Mouse (Mus musculus) heart, embryonic 16.5 days (tissue): Measurements from ENCODE around the gene Wdpcp. TPM values are rescaled to one million over a fixed set of nuclear protein-coding genes. Genes with fewer than 3 reads are reported as not detected.

Experiments
- ATAC-seq: fragments of 200-750 bp; cut with Nextera tagmentation; replicated peaks from 2 replicates; pipeline ENCODE4 v1.8.0; 2017; ENCODE audit warnings: moderate number of reproducible peaks; ENCODE audit not compliant: insufficient read depth, low FRiP score; ENCODE audit errors: extremely low read depth
- H3K27ac ChIP-seq: fragments of 300-500 bp; sonication (generic); 2 replicates; pipeline ENCODE4 v1.5.1; 2014; ENCODE audit warnings: mild to moderate bottlenecking, low read length, control low read depth, moderate library complexity
- H3K27me3 ChIP-seq: fragments of 300-500 bp; sonication (generic); 2 replicates; pipeline ENCODE4 v1.6.1; 2014; ENCODE audit warnings: low read length, mixed read lengths; ENCODE audit not compliant: control insufficient read depth, insufficient read depth
- H3K36me3 ChIP-seq: fragments of 300-500 bp; sonication (generic); 2 replicates; pipeline ENCODE4 v1.6.1; 2014; ENCODE audit not compliant: control insufficient read depth, insufficient read depth
- H3K4me1 ChIP-seq: fragments of 300-500 bp; sonication (generic); 2 replicates; pipeline ENCODE4 v1.6.1; 2014; ENCODE audit warnings: low read length, mixed read lengths; ENCODE audit not compliant: control insufficient read depth, insufficient read depth
- H3K4me2 ChIP-seq: fragments of 300-500 bp; sonication (generic); 2 replicates; pipeline ENCODE4 v1.6.1; 2014; ENCODE audit warnings: low read depth, mild to moderate bottlenecking, control low read depth, low read length
- H3K4me3 ChIP-seq: fragments of 300-500 bp; sonication (generic); 2 replicates; pipeline ENCODE4 v1.5.1; 2014; ENCODE audit warnings: mild to moderate bottlenecking, control low read depth, low read length
- H3K9ac ChIP-seq: fragments of 300-500 bp; sonication (generic); 2 replicates; pipeline ENCODE4 v1.6.1; 2014; ENCODE audit warnings: low read length, control low read depth
- H3K9me3 ChIP-seq: fragments of 300-500 bp; sonication (generic); replicated peaks from 2 replicates; pipeline ENCODE4 v1.6.1; 2016; ENCODE audit warnings: low read length; ENCODE audit not compliant: control insufficient read depth
- WGBS: fragments of 180-500 bp; shearing (Covaris S2); extraction: QIAGEN DNeasy Blood & Tissue Kit; methylation state at CpG from one replicate; pipeline ENCODE4 v1.1.7; 2014; 5-methylcytosine and 5-hydroxymethylcytosine counted together
- polyA plus RNA-seq: library from polyadenylated mRNA; unstranded; fragments of >200 nt; fragmentation: Nextera tagmentation; extraction: Ambion mirVana; gene quantifications from 2 replicates; pipeline ENCODE4 v1.2.1, GENCODE M21; 2015

Gene Wdpcp
- polyA plus RNA-seq, 1 experiment from 2014 or later = 7.4 TPM

DNA sequence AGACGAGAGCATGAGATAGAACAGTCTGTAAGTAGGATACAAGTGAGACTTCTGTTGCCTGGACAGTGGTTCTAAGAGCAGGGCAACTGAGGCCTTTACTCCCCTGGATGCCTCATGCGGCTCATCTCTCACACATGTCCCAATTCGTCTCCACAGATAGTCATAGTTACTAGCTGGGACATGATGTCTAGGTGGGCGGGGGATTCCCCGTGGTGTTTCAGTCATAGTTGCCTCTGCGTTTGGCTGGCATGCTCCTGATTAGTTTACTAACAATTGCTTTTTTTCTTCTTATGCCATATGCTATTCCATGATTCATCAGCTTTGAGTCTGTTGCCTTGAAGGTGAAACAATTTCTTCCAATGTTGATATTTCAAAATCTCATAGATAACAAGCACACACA, 116.4 kb downstream of the Wdpcp start:
- no peak overlapping the region for H3K4me3 ChIP-seq
- WGBS = 80% methylated on average over 6 of the region's 6 CpGs
- H3K27ac ChIP-seq = no peak overlapping the region
- H3K4me1 ChIP-seq = no peaks in the 10 kb centered on the region
- H3K27me3 ChIP-seq = no peaks in the 10 kb centered on the region
- H3K36me3 ChIP-seq = no peaks in the 10 kb centered on the region
- H3K9ac ChIP-seq = no peak overlapping the region
- no peaks in the 10 kb centered on the region for H3K9me3 ChIP-seq
- ATAC-seq = no peak
- H3K4me2 ChIP-seq = no peak overlapping the region

- Histone ChIP-seq H3K4me1 (no peaks in the 10 kb centered on the region), H3K36me3 (no peaks in the 10 kb centered on the region), H3K9ac (no peak overlapping the region), H3K9me3 (no peaks in the 10 kb centered on the region), H3K4me3 (no peak overlapping the region), H3K27me3 (no peaks in the 10 kb centered on the region), H3K4me2 (no peak overlapping the region), H3K27ac (no peak overlapping the region)
- 70% methylated on average over 2 of the region's 2 CpGs for WGBS
- ATAC-seq = no peak
Observed at GRCm38 (mm10) chr11:21690730-21691129, 118.7 kb downstream of the Wdpcp start.

DNA sequence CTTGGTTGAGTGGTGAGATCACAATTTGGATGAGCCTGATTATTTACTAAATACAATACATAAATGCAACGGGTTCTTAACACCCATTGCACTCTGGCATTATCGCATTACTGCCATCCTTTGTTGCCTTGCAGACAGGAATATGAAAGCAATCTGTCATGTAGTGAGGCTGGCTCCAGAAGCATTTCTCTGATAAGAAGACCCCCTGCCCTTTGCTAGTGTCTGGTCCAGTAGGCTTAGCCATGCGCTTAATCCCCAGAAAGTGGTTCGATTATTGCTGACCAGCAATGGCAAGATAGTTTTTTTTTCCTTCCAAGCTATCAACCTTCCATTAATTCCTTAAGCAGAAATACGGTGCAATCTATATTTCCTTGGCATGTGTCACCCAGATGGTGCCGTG, 122.1 kb downstream of the Wdpcp start:
- WGBS = 65% methylated on average over 6 of the region's 6 CpGs
- Histone ChIP-seq H3K4me1 (no peaks in the 10 kb centered on the region), H3K9ac (no peak overlapping the region)

GRCm38 (mm10) chr11:21697642-21698041, 125.6 kb downstream of the Wdpcp start:
- 82% methylated on average over 3 of the region's 3 CpGs for WGBS
- Histone ChIP-seq H3K4me2 (no peak overlapping the region), H3K4me1 (no peaks in the 10 kb centered on the region), H3K9me3 (no peaks in the 10 kb centered on the region), H3K4me3 (no peak overlapping the region), H3K9ac (no peak overlapping the region), H3K27me3 (no peaks in the 10 kb centered on the region), H3K27ac (no peak overlapping the region), H3K36me3 (no peaks in the 10 kb centered on the region)
- ATAC-seq = no peak

More for the DNA sequence above, 122.1 kb downstream of the Wdpcp start:
- no peak overlapping the region for H3K4me3 ChIP-seq
- H3K4me2 ChIP-seq = no peak overlapping the region
- H3K27me3 ChIP-seq = no peaks in the 10 kb centered on the region
- no peak overlapping the region for H3K27ac ChIP-seq
- no peaks in the 10 kb centered on the region for H3K9me3 ChIP-seq
- no peak for ATAC-seq
- no peaks in the 10 kb centered on the region for H3K36me3 ChIP-seq

DNA sequence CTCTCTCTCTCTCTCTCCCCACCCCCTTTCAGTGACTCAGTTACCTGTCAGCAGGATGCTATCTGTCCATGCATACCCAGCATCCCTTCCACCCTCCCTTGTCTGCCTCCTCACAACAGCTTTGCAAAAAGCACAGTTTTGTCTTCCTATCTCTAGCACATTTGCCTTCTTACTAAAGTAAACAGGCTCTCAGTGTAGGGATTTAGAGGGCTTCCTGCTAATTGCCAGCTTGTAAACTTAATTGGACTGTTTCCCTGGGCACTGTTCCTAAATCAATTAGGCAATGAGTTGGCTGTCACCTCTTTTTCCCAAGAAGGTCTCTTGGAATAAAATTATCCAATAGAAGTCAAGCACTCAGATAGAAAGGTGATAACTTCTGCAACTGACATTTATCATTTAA, 141.5 kb downstream of the Wdpcp start:
- no peak for ATAC-seq
- no peaks in the 10 kb centered on the region for H3K4me1 ChIP-seq
- no peak overlapping the region for H3K4me2 ChIP-seq
- peaks cover 4% of the 10 kb centered on the region; the same call in 1 of the 2 replicates for H3K36me3 ChIP-seq
- H3K9me3 ChIP-seq = 0 out of 2 replicates have a peak, but pooled peaks cover 3% of the 10 kb centered on the region
- H3K27ac ChIP-seq = no peak overlapping the region
- H3K9ac ChIP-seq = no peak overlapping the region
- H3K27me3 ChIP-seq = no peaks in the 10 kb centered on the region
- no peak overlapping the region for H3K4me3 ChIP-seq

GRCm38 (mm10) chr11:21714065-21714464, 142.0 kb downstream of the Wdpcp start:
- H3K4me3 ChIP-seq = no peak overlapping the region
- ATAC-seq = no peak
- WGBS = 93% methylated on average over 1 of the region's 1 CpGs
- no peak overlapping the region for H3K27ac ChIP-seq
- H3K36me3 ChIP-seq = peaks cover 4% of the 10 kb centered on the region; the same call in 1 of the 2 replicates
- H3K4me1 ChIP-seq = no peaks in the 10 kb centered on the region
- no peak overlapping the region for H3K4me2 ChIP-seq
- H3K27me3 ChIP-seq = no peaks in the 10 kb centered on the region
- no peak overlapping the region for H3K9ac ChIP-seq
- H3K9me3 ChIP-seq = 0 out of 2 replicates have a peak, but pooled peaks cover 3% of the 10 kb centered on the region

DNA sequence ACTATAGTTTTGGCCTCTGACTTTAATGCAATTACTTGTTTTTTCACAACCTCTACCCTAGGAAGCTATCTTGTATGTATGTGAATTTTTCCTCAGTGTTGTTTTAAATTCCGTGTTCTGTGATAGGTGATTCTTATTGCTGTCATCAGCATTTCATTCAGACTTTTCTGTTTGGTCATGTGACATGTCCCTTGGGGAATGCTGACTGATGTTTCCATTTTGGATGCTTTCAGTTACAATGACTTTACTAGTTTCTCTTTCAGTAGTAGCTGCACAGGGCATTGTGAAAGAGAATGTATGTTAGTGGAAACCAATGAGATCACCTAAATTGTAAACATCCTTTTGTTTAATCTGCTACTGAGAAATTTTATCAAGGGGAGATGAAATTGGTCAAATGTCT, 154.3 kb downstream of the Wdpcp start:
- no peak overlapping the region for H3K9ac ChIP-seq
- H3K4me2 ChIP-seq = no peak overlapping the region
- 36% methylated on average over 1 of the region's 1 CpGs for WGBS
- no peak overlapping the region for H3K4me3 ChIP-seq
- no peak for ATAC-seq
- no peaks in the 10 kb centered on the region for H3K36me3 ChIP-seq
- H3K4me1 ChIP-seq = no peaks in the 10 kb centered on the region
- no peak overlapping the region for H3K27ac ChIP-seq
- no peaks in the 10 kb centered on the region for H3K27me3 ChIP-seq
- H3K9me3 ChIP-seq = no peaks in the 10 kb centered on the region

DNA sequence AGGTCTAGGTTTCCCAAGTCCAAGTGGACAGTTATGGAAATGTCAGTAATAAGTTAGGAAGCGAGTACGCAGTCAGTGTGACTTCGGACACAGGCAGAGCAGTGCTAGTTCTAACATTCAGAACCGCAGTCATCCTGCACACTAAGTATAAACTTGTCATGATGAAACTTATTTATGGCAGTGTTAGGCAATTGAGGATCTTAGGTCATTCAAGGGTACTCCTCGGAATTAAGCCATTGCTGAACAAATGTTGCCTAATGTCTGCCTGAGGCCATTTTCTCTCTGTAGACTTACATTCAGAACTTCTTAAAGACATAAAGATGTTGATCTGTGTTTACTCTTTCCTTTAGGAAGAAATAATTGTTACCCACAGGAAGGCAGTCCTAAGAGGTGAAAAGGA, 157.0 kb downstream of the Wdpcp start:
- Histone ChIP-seq H3K27me3 (no peaks in the 10 kb centered on the region), H3K4me3 (no peak overlapping the region), H3K9ac (no peak overlapping the region), H3K9me3 (no peaks in the 10 kb centered on the region), H3K27ac (no peak overlapping the region), H3K36me3 (no peaks in the 10 kb centered on the region), H3K4me2 (no peak overlapping the region), H3K4me1 (no peaks in the 10 kb centered on the region)
- no peak for ATAC-seq
- WGBS = 87% methylated on average over 5 of the region's 5 CpGs

DNA sequence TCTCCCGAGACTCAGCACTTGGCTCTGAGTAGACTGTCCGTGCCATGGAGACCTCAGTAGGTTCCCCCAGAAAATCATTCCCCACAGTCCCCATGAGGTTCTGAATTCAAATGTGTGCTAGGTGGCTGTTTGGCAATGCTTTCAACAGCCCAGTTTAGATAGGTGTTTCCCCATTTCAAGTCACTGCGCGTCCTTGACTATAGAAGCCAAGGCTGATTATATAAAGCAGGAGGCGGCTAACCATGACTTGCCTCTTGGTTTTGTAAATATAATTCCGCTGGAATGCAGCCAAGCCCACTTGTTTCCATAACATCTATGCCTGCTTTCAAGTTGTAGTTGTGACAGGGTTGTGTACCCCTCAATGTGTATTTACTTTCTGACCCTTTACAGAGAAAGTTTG, 157.9 kb downstream of the Wdpcp start:
- no peak for ATAC-seq
- Histone ChIP-seq H3K4me3 (no peak overlapping the region), H3K27me3 (no peaks in the 10 kb centered on the region), H3K9ac (no peak overlapping the region), H3K9me3 (no peaks in the 10 kb centered on the region), H3K4me1 (no peaks in the 10 kb centered on the region), H3K36me3 (no peaks in the 10 kb centered on the region), H3K4me2 (no peak overlapping the region), H3K27ac (no peak overlapping the region)
- 78% methylated on average over 6 of the region's 6 CpGs for WGBS

DNA sequence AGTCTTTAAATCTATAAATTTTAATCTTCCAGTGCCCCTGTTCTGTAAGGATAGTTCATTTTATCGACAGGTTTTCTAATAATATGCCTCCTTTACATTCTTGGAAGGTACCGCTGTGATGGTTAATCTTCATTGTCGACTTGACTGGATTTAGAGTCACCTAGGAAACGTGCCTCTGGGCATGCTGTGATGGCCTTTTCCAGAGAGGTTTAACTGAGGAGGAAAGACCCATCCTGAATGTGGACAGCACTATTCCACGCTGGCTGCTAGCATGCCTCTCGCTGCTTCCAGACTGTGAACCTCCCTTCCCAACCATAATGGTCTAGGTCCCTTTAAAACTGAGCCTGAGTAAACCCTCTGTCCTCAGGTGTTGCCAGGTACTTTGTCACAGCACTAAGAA, 163.2 kb downstream of the Wdpcp start:
- Histone ChIP-seq H3K4me2 (no peak overlapping the region), H3K9ac (no peak overlapping the region), H3K4me3 (no peak overlapping the region), H3K27ac (no peak overlapping the region), H3K4me1 (no peaks in the 10 kb centered on the region), H3K27me3 (no peaks in the 10 kb centered on the region), H3K36me3 (no peaks in the 10 kb centered on the region), H3K9me3 (no peaks in the 10 kb centered on the region)
- WGBS = 72% methylated on average over 6 of the region's 6 CpGs
- no peak for ATAC-seq
